Mouse (Mus musculus) embryonic facial prominence, embryonic 11.5 days (tissue): ENCODE data around the gene Ccdc88b. TPM values are rescaled to one million over a fixed set of nuclear protein-coding genes. Genes with fewer than 3 reads are reported as not detected.
A peak's percentile ranks its signal among the peaks of the same experiment; 100 is the strongest.

Experiments used
- ATAC-seq: fragments of 200-750 bp; cut with Nextera tagmentation; replicated peaks from 2 replicates; pipeline ENCODE4 v1.8.0; 2017; ENCODE audit warnings: low read depth; ENCODE audit not compliant: insufficient number of reproducible peaks, low FRiP score, low TSS enrichment
- DNase-seq: peaks from one replicate; pipeline ENCODE4 v3.0.0-alpha.2; 2015; ENCODE audit warnings: low spot score
- H3K27ac ChIP-seq: fragments of 300-500 bp; sonication (generic); replicated peaks from 2 replicates; pipeline ENCODE4 v1.5.1; 2014; ENCODE audit warnings: mild to moderate bottlenecking, low read depth, low read length, control low read depth
- H3K27me3 ChIP-seq: fragments of 300-500 bp; sonication (generic); 2 replicates; pipeline ENCODE4 v1.6.1; 2014; ENCODE audit warnings: mild to moderate bottlenecking, low read length, moderate library complexity, mixed read lengths; ENCODE audit not compliant: control insufficient read depth, insufficient read depth
- H3K36me3 ChIP-seq: fragments of 300-500 bp; sonication (generic); replicated peaks from 2 replicates; pipeline ENCODE4 v1.6.1; 2014; ENCODE audit warnings: low read depth, mild to moderate bottlenecking, low read length, moderate library complexity, mixed read lengths; ENCODE audit not compliant: control insufficient read depth, insufficient read depth
- H3K4me1 ChIP-seq: fragments of 300-500 bp; sonication (generic); 2 replicates; pipeline ENCODE4 v1.6.1; 2014; ENCODE audit warnings: low read length, mixed read lengths; ENCODE audit not compliant: control insufficient read depth, insufficient read depth
- H3K4me2 ChIP-seq: fragments of 300-500 bp; sonication (generic); 2 replicates; pipeline ENCODE4 v1.6.1; 2014; ENCODE audit warnings: low read depth, mild to moderate bottlenecking, control low read depth, low read length, moderate library complexity
- H3K4me3 ChIP-seq: fragments of 300-500 bp; sonication (generic); 2 replicates; pipeline ENCODE4 v1.5.1; 2014; ENCODE audit warnings: low read depth, low read length, control low read depth
- H3K9ac ChIP-seq: fragments of 300-500 bp; sonication (generic); replicated peaks from 2 replicates; pipeline ENCODE4 v1.6.1; 2014; ENCODE audit warnings: mild to moderate bottlenecking, control low read depth, low read length
- H3K9me3 ChIP-seq: fragments of 300-500 bp; sonication (generic); replicated peaks from 2 replicates; pipeline ENCODE4 v1.6.1; 2016; ENCODE audit warnings: mild to moderate bottlenecking, low read length, inconsistent platforms, mixed read lengths; ENCODE audit not compliant: control insufficient read depth
- WGBS: fragments of 180-500 bp; shearing (Covaris S2); extraction: QIAGEN DNeasy Blood & Tissue Kit; methylation state at CpG from one replicate; pipeline ENCODE4 v1.1.7; 2014; 5-methylcytosine and 5-hydroxymethylcytosine counted together
- polyA plus RNA-seq: library from polyadenylated mRNA; unstranded; fragments of >200 nt; fragmentation: Nextera tagmentation; extraction: Ambion mirVana; gene quantifications from 2 replicates; pipeline ENCODE4 v1.2.1, GENCODE M21; 2014

Ccdc88b gene
- polyA plus RNA-seq, 1 experiment from 2014 or later = 0.39 TPM

- no peak for ATAC-seq
Measured at GRCm38 (mm10) chr19:6846050-6846449, 12.0 kb downstream of the Ccdc88b start.

GRCm38 (mm10) chr19:6842353-6842752 lies 15.7 kb downstream of the Ccdc88b start:
- Histone ChIP-seq H3K4me3 (no peak overlapping the region), H3K9me3 (no peaks in the 10 kb centered on the region), H3K27me3 (peaks cover 34% of the 10 kb centered on the region), H3K27ac (no peak overlapping the region), H3K9ac (no peak overlapping the region), H3K36me3 (no peaks in the 10 kb centered on the region), H3K4me2 (no peak overlapping the region), H3K4me1 (no peaks in the 10 kb centered on the region; the same call in 1 of the 2 replicates)
- 69% methylated on average over 1 of the region's 1 CpGs for WGBS
- ATAC-seq (no peak), DNase-seq (no peak)

More at GRCm38 (mm10) chr19:6846050-6846449, 12.0 kb downstream of the Ccdc88b start:
- Histone ChIP-seq H3K4me1 (no peaks in the 10 kb centered on the region; the same call in 1 of the 2 replicates), H3K9ac (no peak overlapping the region), H3K4me3 (no peak overlapping the region), H3K36me3 (no peaks in the 10 kb centered on the region), H3K9me3 (no peaks in the 10 kb centered on the region), H3K27ac (no peak overlapping the region), H3K27me3 (peaks cover 40% of the 10 kb centered on the region), H3K4me2 (no peak overlapping the region)
- 74% methylated on average over 4 of the region's 4 CpGs for WGBS
- no peak for DNase-seq

GRCm38 (mm10) chr19:6841292-6841597 lies 16.8 kb downstream of the Ccdc88b start:
- Histone ChIP-seq H3K4me1 (no peaks in the 10 kb centered on the region; the same call in 1 of the 2 replicates), H3K27me3 (peaks cover 25% of the 10 kb centered on the region), H3K9ac (no peak overlapping the region), H3K4me3 (no peak overlapping the region), H3K36me3 (no peaks in the 10 kb centered on the region), H3K9me3 (no peaks in the 10 kb centered on the region), H3K4me2 (no peak overlapping the region), H3K27ac (no peak overlapping the region)
- ATAC-seq (no peak), DNase-seq (no peak)
- 23% methylated on average over 3 of the region's 3 CpGs for WGBS

GRCm38 (mm10) chr19:6840475-6841291 lies 17.3 kb downstream of the Ccdc88b start, which contains the start of gene Rps6ka4:
Gene Rps6ka4 (minus strand): TSS chr19:6840636.
- H3K27me3 ChIP-seq = peaks cover 25% of the 10 kb centered on the region
- peak; percentile 67 for DNase-seq
- no peak within 1 kb of the TSS for H3K27ac ChIP-seq

GRCm38 (mm10) chr19:6839615-6840474 lies 18.2 kb downstream of the Ccdc88b start:
- peak overlapping the region; percentile 94 for H3K4me2 ChIP-seq
- no peaks in the 10 kb centered on the region; the same call in 1 of the 2 replicates for H3K4me1 ChIP-seq
- ATAC-seq (peak; percentile 45), DNase-seq (peak; percentile 61)
- H3K4me3 ChIP-seq = peak overlapping the region; percentile 46
- H3K36me3 ChIP-seq = no peaks in the 10 kb centered on the region
- no peaks in the 10 kb centered on the region for H3K9me3 ChIP-seq
- WGBS = under 1% methylated on average over 44 of the region's 46 CpGs
- no peak overlapping the region for H3K27ac ChIP-seq
- peaks cover 23% of the 10 kb centered on the region for H3K27me3 ChIP-seq
- peak overlapping the region; percentile 70 for H3K9ac ChIP-seq

More at GRCm38 (mm10) chr19:6840475-6841291, 17.3 kb downstream of the Ccdc88b start, which contains the start of gene Rps6ka4:
- peak; percentile 64 for ATAC-seq
- 1% methylated on average over 43 of the region's 44 CpGs for WGBS
- Histone ChIP-seq H3K4me1 (no peaks in the 10 kb centered on the region; the same call in 1 of the 2 replicates), H3K4me3 (peak within 1 kb of the TSS; percentile 46), H3K9me3 (no peaks in the 10 kb centered on the region), H3K36me3 (no peaks in the 10 kb centered on the region), H3K4me2 (peak within 1 kb of the TSS; percentile 94), H3K9ac (peak within 1 kb of the TSS; percentile 70)

GRCm38 (mm10) chr19:6832363-6832762 lies 25.6 kb downstream of the Ccdc88b start:
- DNase-seq (no peak), ATAC-seq (0 out of 2 replicates have a peak, but pooled peaks have one; percentile 8)
- no peak overlapping the region for H3K27ac ChIP-seq
- 88% methylated on average over 8 of the region's 8 CpGs for WGBS
- H3K27me3 ChIP-seq = peaks cover 41% of the 10 kb centered on the region
- peaks cover 13% of the 10 kb centered on the region for H3K4me1 ChIP-seq
- H3K36me3 ChIP-seq = no peaks in the 10 kb centered on the region
- H3K4me3 ChIP-seq = no peak overlapping the region
- no peak overlapping the region for H3K9ac ChIP-seq
- H3K4me2 ChIP-seq = no peak overlapping the region
- no peaks in the 10 kb centered on the region for H3K9me3 ChIP-seq

- 3% methylated on average over 17 of the region's 17 CpGs for WGBS
- Histone ChIP-seq H3K27me3 (peaks cover 41% of the 10 kb centered on the region), H3K4me3 (peak overlapping the region; percentile 29), H3K36me3 (no peaks in the 10 kb centered on the region), H3K4me1 (peaks cover 13% of the 10 kb centered on the region), H3K9me3 (no peaks in the 10 kb centered on the region), H3K9ac (peak overlapping the region; percentile 32), H3K27ac (no peak overlapping the region), H3K4me2 (peak overlapping the region; percentile 62)
- ATAC-seq (no peak), DNase-seq (peak; percentile 27)
Measured at GRCm38 (mm10) chr19:6831331-6831730, 26.7 kb downstream of the Ccdc88b start.
